Mouse (Mus musculus): ENCODE measurements around the gene Cdhr1. TPM values are rescaled to one million over a fixed set of nuclear protein-coding genes. Genes with fewer than 3 reads are reported as not detected.

Cdhr1 gene
- polyA plus RNA-seq, 1 experiment: not detected

DNA sequence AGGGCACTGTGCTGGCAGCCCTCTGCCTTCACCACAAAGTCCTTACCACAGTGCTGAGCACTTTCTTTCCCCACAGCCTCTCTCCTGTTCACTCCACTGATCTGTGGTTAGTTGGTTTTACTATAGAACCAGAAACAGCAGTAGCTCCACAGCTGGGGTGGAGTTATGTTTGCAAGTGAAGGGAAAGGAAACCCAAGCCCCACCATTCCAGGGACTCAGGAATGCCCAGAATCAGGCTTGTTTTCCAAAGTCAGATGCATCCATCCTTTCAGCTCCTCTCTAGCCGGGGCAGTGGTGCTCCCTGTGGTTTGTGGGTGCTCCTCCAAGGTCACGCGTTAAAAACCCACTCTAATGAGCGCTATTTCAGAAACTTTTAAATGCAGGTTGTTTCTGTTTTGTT is 2.6 kb downstream of the Cdhr1 start:
- H3K4me3 ChIP-seq (replicated peaks): no peak overlapping the region
- no peaks in the 10 kb centered on the region for H3K36me3 ChIP-seq (ENCODE audit: control insufficient read depth)
- peaks cover 27% of the 10 kb centered on the region for H3K27me3 ChIP-seq (ENCODE audit: control insufficient read depth)
- no peaks in the 10 kb centered on the region for H3K9me3 ChIP-seq (ENCODE audit: control insufficient read depth, low read length)
- H3K4me1 ChIP-seq (ENCODE audit: control insufficient read depth): no peaks in the 10 kb centered on the region
- TF ChIP-seq GATA1 (IDR thresholded peaks at IDR 0.05; ENCODE audit: low read length) (no peak), TAL1 (IDR thresholded peaks at IDR 0.05; ENCODE audit: low read length) (no peak)

DNA sequence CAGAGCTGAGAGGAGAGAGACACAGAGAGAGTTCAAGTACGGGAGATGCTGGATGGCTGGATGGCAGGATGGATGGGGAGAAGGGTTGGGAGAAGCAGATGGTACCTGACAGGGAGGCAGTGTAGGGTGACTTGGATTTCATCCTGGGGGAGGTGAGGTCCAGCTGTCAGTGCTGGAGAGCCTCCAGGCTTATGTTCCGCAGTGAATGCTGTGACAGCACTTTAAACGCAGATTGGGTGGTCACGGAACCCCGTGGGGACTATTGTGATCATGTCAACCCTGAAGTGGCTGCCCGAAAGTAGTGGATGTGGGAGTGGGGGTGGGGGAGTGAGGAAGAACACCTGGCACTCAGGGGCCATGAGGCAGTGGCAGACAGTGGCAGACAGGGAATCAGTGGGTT is 3.7 kb downstream of the Cdhr1 start:
- TF ChIP-seq GATA1 (IDR thresholded peaks at IDR 0.05; ENCODE audit: low read length) (no peak), TAL1 (IDR thresholded peaks at IDR 0.05; ENCODE audit: low read length) (no peak)
- no peak overlapping the region for H3K4me3 ChIP-seq (replicated peaks)

DNA sequence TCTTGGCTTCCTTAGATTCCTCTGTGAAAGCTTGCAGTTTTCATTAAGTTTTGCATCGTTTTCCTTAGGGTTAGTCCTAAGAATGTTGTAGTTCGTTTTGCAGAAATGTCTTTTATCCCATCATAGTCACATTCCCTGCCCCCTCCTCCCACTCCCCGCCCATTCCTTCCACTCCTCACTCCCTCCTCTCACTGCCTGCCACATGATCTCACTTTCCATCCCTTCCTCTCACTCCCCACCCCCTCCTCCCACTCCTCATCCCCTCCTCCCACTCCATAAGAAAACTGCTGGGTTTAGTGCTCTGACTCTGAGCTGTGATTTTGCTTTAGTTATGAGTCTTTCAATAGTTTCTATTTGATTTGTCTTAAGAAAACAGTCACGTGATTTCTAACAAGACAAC is 14.4 kb downstream of the Cdhr1 start:
- H3K36me3 ChIP-seq (ENCODE audit: control insufficient read depth): no peaks in the 10 kb centered on the region
- H3K4me1 ChIP-seq (ENCODE audit: control insufficient read depth): no peaks in the 10 kb centered on the region
- H3K9me3 ChIP-seq (ENCODE audit: control insufficient read depth, low read length): no peaks in the 10 kb centered on the region
- no peak for TF ChIP-seq GATA1 (IDR thresholded peaks at IDR 0.05; ENCODE audit: low read length)
- TF ChIP-seq TAL1 (IDR thresholded peaks at IDR 0.05; ENCODE audit: low read length): no peak
- H3K4me3 ChIP-seq (replicated peaks): no peak overlapping the region
- H3K27me3 ChIP-seq (ENCODE audit: control insufficient read depth): no peaks in the 10 kb centered on the region

More for the DNA sequence above, 3.7 kb downstream of the Cdhr1 start:
- Histone ChIP-seq H3K4me1 (ENCODE audit: control insufficient read depth) (no peaks in the 10 kb centered on the region), H3K27me3 (ENCODE audit: control insufficient read depth) (peaks cover 27% of the 10 kb centered on the region), H3K36me3 (ENCODE audit: control insufficient read depth) (no peaks in the 10 kb centered on the region), H3K9me3 (ENCODE audit: control insufficient read depth, low read length) (no peaks in the 10 kb centered on the region)

DNA sequence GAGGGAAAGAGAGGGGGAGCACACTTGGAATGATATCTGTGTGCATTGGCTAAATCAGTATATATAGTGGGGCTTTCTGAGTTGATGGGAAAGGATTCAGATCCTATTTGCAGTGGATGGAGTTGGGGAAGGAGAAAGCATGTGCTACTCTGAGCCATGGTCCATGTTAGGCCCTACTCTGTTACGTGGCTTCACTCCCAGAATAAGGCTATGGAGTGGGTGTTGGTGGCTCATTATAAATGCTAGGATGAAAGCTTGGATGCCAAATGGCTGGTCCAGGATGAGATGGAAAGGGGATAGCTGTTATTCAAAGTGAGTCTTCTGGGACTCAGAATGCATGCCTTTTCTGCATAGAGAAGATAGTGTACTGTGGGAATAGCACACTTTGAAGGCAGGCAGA is 17.4 kb downstream of the Cdhr1 start:
- no peaks in the 10 kb centered on the region for H3K4me1 ChIP-seq (ENCODE audit: control insufficient read depth)
- no peak for TF ChIP-seq GATA1 (IDR thresholded peaks at IDR 0.05; ENCODE audit: low read length)
- no peak for TF ChIP-seq TAL1 (IDR thresholded peaks at IDR 0.05; ENCODE audit: low read length)
- no peak overlapping the region for H3K4me3 ChIP-seq (replicated peaks)
- H3K36me3 ChIP-seq (ENCODE audit: control insufficient read depth): no peaks in the 10 kb centered on the region
- no peaks in the 10 kb centered on the region for H3K27me3 ChIP-seq (ENCODE audit: control insufficient read depth)
- H3K9me3 ChIP-seq (ENCODE audit: control insufficient read depth, low read length): no peaks in the 10 kb centered on the region

DNA sequence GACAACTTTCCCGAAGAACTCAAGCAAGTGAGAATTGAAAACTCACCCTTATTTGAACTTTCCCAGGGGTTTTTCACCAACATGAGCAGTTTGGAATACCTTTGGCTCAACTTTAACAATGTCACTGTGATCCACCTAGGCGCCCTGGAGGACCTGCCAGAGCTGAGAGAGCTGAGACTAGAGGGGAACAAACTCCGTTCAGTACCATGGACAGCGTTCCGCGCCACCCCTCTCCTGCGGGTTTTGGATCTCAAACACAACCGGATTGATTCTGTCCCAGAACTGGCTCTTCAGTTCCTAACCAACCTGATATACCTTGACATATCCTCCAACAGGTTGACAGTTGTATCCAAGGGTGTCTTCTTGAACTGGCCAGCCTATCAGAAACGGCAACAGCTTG is 29.6 kb downstream of the Cdhr1 start:
- no peak overlapping the region for H3K4me3 ChIP-seq (replicated peaks)
- no peaks in the 10 kb centered on the region for H3K9me3 ChIP-seq (ENCODE audit: control insufficient read depth, low read length)
- no peaks in the 10 kb centered on the region for H3K27me3 ChIP-seq (ENCODE audit: control insufficient read depth)
- no peaks in the 10 kb centered on the region for H3K36me3 ChIP-seq (ENCODE audit: control insufficient read depth)
- TF ChIP-seq GATA1 (IDR thresholded peaks at IDR 0.05; ENCODE audit: low read length) (no peak), TAL1 (IDR thresholded peaks at IDR 0.05; ENCODE audit: low read length) (no peak)
- H3K4me1 ChIP-seq (ENCODE audit: control insufficient read depth): no peaks in the 10 kb centered on the region

DNA sequence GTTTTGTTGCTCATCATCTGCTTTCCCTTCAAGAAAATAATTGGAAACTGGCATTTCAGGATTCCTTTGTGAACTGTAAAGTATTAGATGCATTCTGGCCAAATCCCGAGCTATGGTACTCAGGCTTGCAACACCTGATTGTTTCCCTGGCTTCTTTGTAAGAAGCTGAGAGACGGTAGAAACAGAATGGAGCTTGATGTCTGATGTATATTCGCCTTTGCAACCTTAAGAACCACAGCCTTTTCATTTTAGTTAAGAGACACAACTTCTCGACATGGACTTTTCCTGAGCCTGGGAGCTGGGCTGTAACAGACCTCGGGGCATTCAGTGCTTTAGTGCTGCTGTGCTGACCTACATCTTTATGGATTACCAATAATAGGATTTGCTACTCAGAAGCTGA is 30.5 kb downstream of the Cdhr1 start, which contains the start of gene Lrit2:
Lrit2 (plus strand) TSS at position 301 of the 400 bp plus-strand sequence.
- Histone ChIP-seq H3K4me1 (ENCODE audit: control insufficient read depth) (no peaks in the 10 kb centered on the region), H3K36me3 (ENCODE audit: control insufficient read depth) (no peaks in the 10 kb centered on the region), H3K27me3 (ENCODE audit: control insufficient read depth) (no peaks in the 10 kb centered on the region), H3K9me3 (ENCODE audit: control insufficient read depth, low read length) (no peaks in the 10 kb centered on the region; the same call in 1 of the 2 replicates), H3K4me3 (replicated peaks) (no peak within 1 kb of the TSS)
- TF ChIP-seq GATA1 (IDR thresholded peaks at IDR 0.05; ENCODE audit: low read length) (no peak), TAL1 (IDR thresholded peaks at IDR 0.05; ENCODE audit: low read length) (no peak)

DNA sequence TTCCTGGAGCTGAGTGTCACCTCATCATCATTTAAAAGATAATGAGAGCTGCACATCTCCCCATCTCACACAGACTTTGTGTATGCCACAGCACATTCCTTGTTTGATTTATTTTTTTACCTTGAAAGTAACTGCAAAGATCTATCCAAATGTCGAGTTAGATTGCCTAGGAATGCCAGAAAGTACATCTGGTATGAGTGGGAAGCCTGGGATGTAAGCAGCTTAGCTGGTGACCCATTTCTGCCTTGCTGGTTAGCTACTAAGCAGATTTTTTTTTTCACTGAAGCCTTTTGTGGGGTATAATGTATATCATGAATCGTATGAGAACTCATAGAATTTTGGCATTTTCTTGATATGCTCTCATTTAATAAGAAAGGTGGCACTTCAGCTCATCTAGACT is 31.5 kb downstream of the Cdhr1 start:
- H3K9me3 ChIP-seq (ENCODE audit: control insufficient read depth, low read length): peaks cover 3% of the 10 kb centered on the region; the same call in 1 of the 2 replicates
- no peaks in the 10 kb centered on the region for H3K36me3 ChIP-seq (ENCODE audit: control insufficient read depth)
- no peak for TF ChIP-seq TAL1 (IDR thresholded peaks at IDR 0.05; ENCODE audit: low read length)
- no peaks in the 10 kb centered on the region for H3K27me3 ChIP-seq (ENCODE audit: control insufficient read depth)
- no peaks in the 10 kb centered on the region for H3K4me1 ChIP-seq (ENCODE audit: control insufficient read depth)
- H3K4me3 ChIP-seq (replicated peaks): no peak overlapping the region

DNA sequence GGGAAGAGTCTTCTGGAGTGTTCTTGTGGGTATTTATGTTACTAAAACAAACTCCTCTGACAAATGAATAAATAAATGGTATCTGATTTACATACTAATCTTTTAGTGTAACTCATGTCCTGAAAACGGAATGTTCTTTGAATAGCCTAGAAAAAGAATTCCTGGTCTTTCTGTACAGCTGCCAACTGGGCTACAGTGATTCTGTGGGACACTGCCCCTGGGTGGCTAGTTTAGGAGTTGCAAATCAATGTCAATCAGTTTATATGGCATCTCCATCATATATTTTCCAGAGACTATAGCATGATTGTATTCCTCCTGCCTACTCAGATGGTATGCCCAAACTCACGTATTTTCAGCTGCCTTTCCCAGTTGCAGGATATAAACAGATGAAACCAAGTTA is 33.3 kb downstream of the Cdhr1 start:
- Histone ChIP-seq H3K27me3 (ENCODE audit: control insufficient read depth) (no peaks in the 10 kb centered on the region), H3K9me3 (ENCODE audit: control insufficient read depth, low read length) (peaks cover 3% of the 10 kb centered on the region; the same call in 1 of the 2 replicates), H3K4me1 (ENCODE audit: control insufficient read depth) (no peaks in the 10 kb centered on the region), H3K36me3 (ENCODE audit: control insufficient read depth) (no peaks in the 10 kb centered on the region), H3K4me3 (replicated peaks) (no peak overlapping the region)
- TF ChIP-seq GATA1 (IDR thresholded peaks at IDR 0.05; ENCODE audit: low read length): no peak
- no peak for TF ChIP-seq TAL1 (IDR thresholded peaks at IDR 0.05; ENCODE audit: low read length)

DNA sequence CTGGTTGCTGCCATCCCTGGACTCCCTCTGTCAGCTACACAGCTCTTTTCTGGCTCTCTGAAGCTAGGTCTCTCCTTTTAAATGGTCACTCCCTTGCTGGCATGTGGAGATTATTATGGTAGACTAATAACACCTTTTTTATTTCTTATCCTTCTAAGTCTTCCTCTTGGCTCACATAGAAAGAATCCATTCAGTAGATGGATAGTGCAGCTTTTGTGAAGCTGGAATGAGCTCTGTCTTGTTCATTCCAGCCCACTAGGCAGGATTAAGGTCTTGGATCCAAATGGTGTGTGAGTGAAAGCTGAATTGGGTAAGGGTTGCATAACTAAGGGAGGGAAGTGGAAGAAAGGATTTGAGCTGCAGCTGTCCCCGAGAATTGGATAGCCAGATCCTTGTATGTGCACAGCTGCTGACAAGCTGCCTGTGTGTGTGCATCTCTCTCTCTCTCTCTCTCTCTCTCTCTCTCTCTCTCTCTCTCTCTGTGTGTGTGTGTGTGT is 49.2 kb downstream of the Cdhr1 start, which contains the start of gene Rgr:
Rgr (minus strand) TSS at position 51 of the 497 bp plus-strand sequence.
- H3K9me3 ChIP-seq (ENCODE audit: control insufficient read depth, low read length): peaks cover 7% of the 10 kb centered on the region
- H3K36me3 ChIP-seq (ENCODE audit: control insufficient read depth): no peaks in the 10 kb centered on the region
- no peak for TF ChIP-seq GATA1 (IDR thresholded peaks at IDR 0.05; ENCODE audit: low read length)
- TF ChIP-seq TAL1 (IDR thresholded peaks at IDR 0.05; ENCODE audit: low read length): no peak
- no peak within 1 kb of the TSS for H3K4me3 ChIP-seq (replicated peaks)
- no peaks in the 10 kb centered on the region for H3K4me1 ChIP-seq (ENCODE audit: control insufficient read depth)
- H3K27me3 ChIP-seq (ENCODE audit: control insufficient read depth): no peaks in the 10 kb centered on the region

DNA sequence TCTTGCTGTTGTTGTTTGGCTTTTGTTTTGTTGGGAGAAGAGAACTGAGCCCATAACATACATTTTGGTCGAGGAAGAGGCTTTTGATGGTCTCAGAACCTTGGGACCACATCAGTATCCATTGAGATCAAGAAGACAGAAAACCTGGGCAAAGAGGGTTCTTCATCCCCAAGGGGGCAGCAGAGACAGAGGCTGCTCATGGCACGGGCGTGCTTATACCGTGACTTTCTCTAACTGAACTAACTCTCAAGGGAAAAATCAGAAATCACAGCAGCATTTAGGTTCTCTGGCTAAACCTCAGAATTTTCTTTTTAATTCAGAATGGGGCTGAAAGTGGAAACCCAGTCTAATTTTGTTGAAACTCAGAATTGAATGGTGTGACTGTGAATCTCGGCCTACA is 63.7 kb downstream of the Cdhr1 start:
- Histone ChIP-seq H3K36me3 (ENCODE audit: control insufficient read depth) (no peaks in the 10 kb centered on the region), H3K27me3 (ENCODE audit: control insufficient read depth) (no peaks in the 10 kb centered on the region), H3K4me3 (replicated peaks) (no peak overlapping the region), H3K9me3 (ENCODE audit: control insufficient read depth, low read length) (no peaks in the 10 kb centered on the region), H3K4me1 (ENCODE audit: control insufficient read depth) (no peaks in the 10 kb centered on the region)
- TF ChIP-seq GATA1 (IDR thresholded peaks at IDR 0.05; ENCODE audit: low read length) (no peak), TAL1 (IDR thresholded peaks at IDR 0.05; ENCODE audit: low read length) (no peak)
